Comparison of ENCODE assay signal across 9 mouse cellular contexts in genomic region chr7:127111461-127111860, GRCm38 (mm10). TPM values are rescaled to one million over a fixed set of nuclear protein-coding genes. Genes with fewer than 3 reads are reported as not detected.
DNase-seq lines count a peak whose midpoint lies in the region; ATAC-seq and TF ChIP-seq lines count a peak whose summit lies in the region.
"Had no signal": no experiment of that assay in that cellular context is flagged by ENCODE, and none has a peak within 500 bp of the region (broad histone marks: within the 10 kb centered on the region; RNA-seq: fewer than 3 reads in every experiment).

No protein-coding gene starts in this region.

- no peak overlapping the region for H3K9ac ChIP-seq in stomach, postnatal 0 days (ENCODE audit: low read length)

- no peaks in the 10 kb centered on the region for H3K9me3 ChIP-seq in stomach, postnatal 0 days (ENCODE audit: control insufficient read depth, low read length)

- no peaks in the 10 kb centered on the region for H3K36me3 ChIP-seq in stomach, postnatal 0 days (ENCODE audit: control insufficient read depth, insufficient read depth, low read length)

- WGBS in stomach, postnatal 0 days: 42% methylated on average over 6 of the region's 6 CpGs

- H3K4me2 ChIP-seq in stomach, postnatal 0 days (replicated peaks; ENCODE audit: low read depth): no peak overlapping the region

- no peak overlapping the region for H3K27ac ChIP-seq in cortical plate, adult 2 months (ENCODE audit: insufficient read depth, low read length)
- H3K27ac ChIP-seq in stomach, postnatal 0 days (replicated peaks): no peak overlapping the region

- peak; percentile 46 to 65 for DNase-seq in cerebellum, adult 18-20 months
- peak; percentile 31 to 56 for DNase-seq in right cerebral cortex, adult 2 months (ENCODE audit: low spot score in 2 of 2)
- no peak for DNase-seq in right cerebral cortex, postnatal 25 days
- DNase-seq in kidney, postnatal 36 days: peak; percentile 50 to 82
- DNase-seq in stomach, postnatal 0 days (ENCODE audit: low spot score): peak; percentile 58

- TF ChIP-seq EP300 in stomach, postnatal 0 days (optimal IDR thresholded peaks at IDR 0.05): no peak

- no peak for TF ChIP-seq POLR2A in cortical plate, adult 2 months (IDR thresholded peaks at IDR 0.05; ENCODE audit: extremely low read depth, insufficient read depth, low read length)

- peaks cover 5% of the 10 kb centered on the region for H3K4me1 ChIP-seq in cortical plate, adult 2 months (ENCODE audit: control insufficient read depth, insufficient read depth, low read length)
- no peaks in the 10 kb centered on the region for H3K4me1 ChIP-seq in stomach, postnatal 0 days (replicated peaks; ENCODE audit: control insufficient read depth, insufficient read depth)

- H3K27me3 ChIP-seq in stomach, postnatal 0 days (ENCODE audit: control insufficient read depth, insufficient read depth, low read length): no peaks in the 10 kb centered on the region

- TF ChIP-seq CTCF in cortical plate, adult 2 months (IDR thresholded peaks at IDR 0.05; ENCODE audit: extremely low read depth, insufficient read depth, low read length): peak; percentile 64
- peak; percentile 77 for TF ChIP-seq CTCF in stomach, postnatal 0 days (IDR thresholded peaks at IDR 0.05; ENCODE audit: low read depth)

- no peak overlapping the region for H3K4me3 ChIP-seq in cortical plate, adult 2 months (ENCODE audit: insufficient read depth, low read length)
- H3K4me3 ChIP-seq in stomach, postnatal 0 days (ENCODE audit: low read depth, low read length): no peak overlapping the region

- ATAC-seq in cerebellum, adult (ENCODE audit: insufficient number of reproducible peaks, low FRiP score, low TSS enrichment): no peak
- ATAC-seq in megakaryocyte, adult 5-6 weeks (ENCODE audit: poor library complexity, severe bottlenecking): peak; percentile 69
- ATAC-seq in stomach, postnatal 0 days (ENCODE audit: low FRiP score, low TSS enrichment): peak; percentile 27; the same call in 1 of the 2 replicates

RNA-seq across cellular contexts. Expression of gene Qprt, which starts 10.6 kb away (rescaled TPM):
- 0.74 and 0.77 TPM in 2 replicates for polyA plus RNA-seq in cortical plate, adult 2 months (2012; rRNA removed)
- total RNA-seq in megakaryocyte, adult 5-6 weeks (2015): 2.0 and 3.3 TPM in 2 replicates
- 1.1 and 2.8 TPM in 2 replicates for total RNA-seq in megakaryocyte, adult 5-6 weeks (2017)
- polyA plus RNA-seq in stomach, postnatal 0 days (2015; fragmentation: Nextera tagmentation; extraction: Ambion mirVana): 0.89 and 1.4 TPM in 2 replicates

RNA-seq across cellular contexts. Expression of gene AI467606, which starts 20.3 kb away (rescaled TPM):
- 2.6 and 2.8 TPM in 2 replicates for polyA plus RNA-seq in cortical plate, adult 2 months (2012; rRNA removed)
- total RNA-seq in megakaryocyte, adult 5-6 weeks (2015): 65.9 and 71.1 TPM in 2 replicates
- 46.6 and 49.2 TPM in 2 replicates for total RNA-seq in megakaryocyte, adult 5-6 weeks (2017)
- polyA plus RNA-seq in stomach, postnatal 0 days (2015; fragmentation: Nextera tagmentation; extraction: Ambion mirVana): 4.0 and 4.1 TPM in 2 replicates

RNA-seq across cellular contexts. Expression of gene Zg16, which starts 24.3 kb away (rescaled TPM):
- 0.31 TPM in 1 of 2 replicates, not detected in the other for polyA plus RNA-seq in cortical plate, adult 2 months (2012; rRNA removed)
- 0.96 TPM in 1 of 2 replicates, not detected in the other for total RNA-seq in megakaryocyte, adult 5-6 weeks (2015)
- not detected in 2 replicates for total RNA-seq in megakaryocyte, adult 5-6 weeks (2017)
- 1.8 and 2.0 TPM in 2 replicates for polyA plus RNA-seq in stomach, postnatal 0 days (2015; fragmentation: Nextera tagmentation; extraction: Ambion mirVana)
- polyA plus RNA-seq: stomach, embryonic 14.5 days had no signal

RNA-seq across cellular contexts. Expression of gene Spn, which starts 26.2 kb away (rescaled TPM):
- polyA plus RNA-seq in cortical plate, adult 2 months (2012; rRNA removed): 0.15 and 0.19 TPM in 2 replicates
- total RNA-seq in megakaryocyte, adult 5-6 weeks (2015): 74.6 and 82.8 TPM in 2 replicates
- total RNA-seq in megakaryocyte, adult 5-6 weeks (2017): 241 and 246 TPM in 2 replicates
- polyA plus RNA-seq in stomach, postnatal 0 days (2015; fragmentation: Nextera tagmentation; extraction: Ambion mirVana): 0.21 and 0.22 TPM in 2 replicates
